Mouse (Mus musculus) kidney, embryonic 15.5 days (tissue): ENCODE results near the gene Lexm. TPM values are rescaled to one million over a fixed set of nuclear protein-coding genes. Genes with fewer than 3 reads are reported as not detected.

ENCODE experiments used
- ATAC-seq: fragments of 200-750 bp; cut with Nextera tagmentation; replicated peaks from 2 replicates; pipeline ENCODE4 v1.8.0; 2017; ENCODE audit warnings: moderate TSS enrichment; ENCODE audit not compliant: low FRiP score
- H3K27ac ChIP-seq: fragments of 300-500 bp; sonication (generic); 2 replicates; pipeline ENCODE4 v1.5.1; 2015; ENCODE audit warnings: mild to moderate bottlenecking, inconsistent platforms
- H3K27me3 ChIP-seq: fragments of 300-500 bp; sonication (generic); 2 replicates; pipeline ENCODE4 v1.6.1; 2015; ENCODE audit warnings: inconsistent platforms
- H3K36me3 ChIP-seq: fragments of 300-500 bp; sonication (generic); 2 replicates; pipeline ENCODE4 v1.6.1; 2015; ENCODE audit warnings: inconsistent platforms
- H3K4me1 ChIP-seq: fragments of 300-500 bp; sonication (generic); 2 replicates; pipeline ENCODE4 v1.6.1; 2015; ENCODE audit warnings: inconsistent platforms
- H3K4me2 ChIP-seq: fragments of 300-500 bp; sonication (generic); 2 replicates; pipeline ENCODE4 v1.6.1; 2015; ENCODE audit warnings: moderate library complexity, mild to moderate bottlenecking, inconsistent platforms
- H3K4me3 ChIP-seq: fragments of 300-500 bp; sonication (generic); replicated peaks from 2 replicates; pipeline ENCODE4 v1.5.1; 2015; ENCODE audit warnings: mild to moderate bottlenecking, inconsistent platforms
- H3K9ac ChIP-seq: fragments of 300-500 bp; sonication (generic); 2 replicates; pipeline ENCODE4 v1.6.1; 2015; ENCODE audit warnings: mild to moderate bottlenecking, inconsistent platforms
- H3K9me3 ChIP-seq: fragments of 300-500 bp; sonication (generic); replicated peaks from 2 replicates; pipeline ENCODE4 v1.6.1; 2016; ENCODE audit warnings: inconsistent platforms
- WGBS: fragments of 180-500 bp; shearing (Covaris S2); methylation state at CpG from one replicate; pipeline ENCODE4 v1.1.7; 2015; ENCODE audit warnings: mixed read lengths; 5-methylcytosine and 5-hydroxymethylcytosine counted together
- polyA plus RNA-seq: library from polyadenylated mRNA; unstranded; fragments of >200 nt; fragmentation: Nextera tagmentation; extraction: Ambion mirVana; gene quantifications from 2 replicates; pipeline ENCODE4 v1.2.1, GENCODE M21; 2015

Lexm gene
- polyA plus RNA-seq, 1 experiment from 2014 or later, result not detected

DNA sequence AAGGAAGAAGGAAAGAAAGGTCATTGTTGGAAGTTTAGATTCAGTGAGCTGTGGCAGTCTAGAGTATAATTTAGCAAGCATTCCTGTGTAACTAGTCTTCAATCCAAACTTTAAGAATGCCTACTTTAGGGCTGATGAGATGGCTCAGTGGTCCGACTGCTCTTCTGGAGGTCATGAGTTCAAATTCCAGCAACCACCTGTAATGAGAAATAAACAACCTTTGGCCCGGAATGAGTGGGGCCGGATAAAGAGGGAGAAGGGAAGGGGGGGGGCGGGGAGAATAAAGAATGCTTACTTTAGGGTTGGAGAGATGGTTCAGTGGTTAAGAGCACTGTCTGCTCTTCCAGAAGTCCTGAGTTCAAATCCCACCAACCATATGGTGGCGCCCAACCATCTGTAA is 59.8 kb downstream of the Lexm start:
- Histone ChIP-seq H3K27ac (no peak overlapping the region), H3K4me3 (no peak overlapping the region), H3K9ac (no peak overlapping the region), H3K4me2 (no peak overlapping the region), H3K9me3 (no peaks in the 10 kb centered on the region), H3K4me1 (peaks cover 25% of the 10 kb centered on the region), H3K36me3 (no peaks in the 10 kb centered on the region), H3K27me3 (no peaks in the 10 kb centered on the region)
- ATAC-seq, result no peak
- 72% methylated on average over 5 of the region's 5 CpGs for WGBS

DNA sequence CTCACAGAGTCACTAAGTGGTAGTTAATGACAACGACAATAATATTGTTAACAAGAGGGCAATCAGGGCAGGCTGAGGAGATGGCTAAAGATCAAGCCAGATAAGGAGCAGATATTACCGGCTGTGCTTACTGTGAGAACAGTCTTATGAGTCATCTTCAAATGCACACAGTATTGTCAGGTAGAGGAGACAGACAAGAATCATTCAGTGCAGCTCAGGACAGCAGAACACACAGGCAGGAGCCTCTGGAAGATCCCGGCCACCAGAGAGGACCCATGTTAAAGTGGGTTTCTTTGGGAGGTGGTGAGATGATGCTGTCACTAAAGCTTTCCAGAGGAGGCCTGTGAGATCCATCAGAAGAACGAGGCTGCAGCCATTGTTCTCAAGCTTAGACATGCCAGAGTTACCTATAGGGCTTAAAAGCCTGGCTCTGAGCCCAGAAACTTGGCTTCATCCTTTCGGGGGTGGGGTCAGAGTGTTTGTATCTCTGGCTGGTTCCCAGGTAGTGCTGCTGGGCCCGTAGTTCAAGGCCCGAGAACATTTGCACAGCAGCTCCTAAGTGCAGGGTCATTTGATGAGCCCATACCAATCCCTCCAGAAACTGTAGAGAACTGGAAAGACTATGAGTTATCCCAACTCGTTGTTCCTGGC is 66.4 kb downstream of the Lexm start:
- no peak overlapping the region for H3K9ac ChIP-seq
- no peaks in the 10 kb centered on the region for H3K36me3 ChIP-seq
- no peak for ATAC-seq
- no peak overlapping the region for H3K27ac ChIP-seq
- 65% methylated on average over 8 of the region's 8 CpGs for WGBS
- no peak overlapping the region for H3K4me2 ChIP-seq
- H3K4me1 ChIP-seq, result peaks cover 2% of the 10 kb centered on the region
- no peak overlapping the region for H3K4me3 ChIP-seq
- no peaks in the 10 kb centered on the region for H3K9me3 ChIP-seq
- no peaks in the 10 kb centered on the region for H3K27me3 ChIP-seq

- Histone ChIP-seq H3K9me3 (no peaks in the 10 kb centered on the region), H3K4me3 (no peak overlapping the region), H3K4me1 (peaks cover 6% of the 10 kb centered on the region), H3K36me3 (no peaks in the 10 kb centered on the region), H3K9ac (no peak overlapping the region), H3K4me2 (no peak overlapping the region), H3K27me3 (no peaks in the 10 kb centered on the region), H3K27ac (no peak overlapping the region)
- WGBS, result 70% methylated on average over 3 of the region's 3 CpGs
- ATAC-seq, result no peak
These were observed 68.9 kb downstream of the Lexm start for GRCm38 (mm10) chr4:106548113-106548512.

GRCm38 (mm10) chr4:106546896-106547295 is 70.1 kb downstream of the Lexm start:
- Histone ChIP-seq H3K4me1 (peaks cover 6% of the 10 kb centered on the region), H3K27ac (no peak overlapping the region), H3K36me3 (no peaks in the 10 kb centered on the region), H3K4me3 (no peak overlapping the region), H3K9ac (no peak overlapping the region), H3K4me2 (no peak overlapping the region), H3K9me3 (no peaks in the 10 kb centered on the region), H3K27me3 (no peaks in the 10 kb centered on the region)
- WGBS, result 63% methylated on average over 1 of the region's 1 CpGs
- no peak for ATAC-seq

DNA sequence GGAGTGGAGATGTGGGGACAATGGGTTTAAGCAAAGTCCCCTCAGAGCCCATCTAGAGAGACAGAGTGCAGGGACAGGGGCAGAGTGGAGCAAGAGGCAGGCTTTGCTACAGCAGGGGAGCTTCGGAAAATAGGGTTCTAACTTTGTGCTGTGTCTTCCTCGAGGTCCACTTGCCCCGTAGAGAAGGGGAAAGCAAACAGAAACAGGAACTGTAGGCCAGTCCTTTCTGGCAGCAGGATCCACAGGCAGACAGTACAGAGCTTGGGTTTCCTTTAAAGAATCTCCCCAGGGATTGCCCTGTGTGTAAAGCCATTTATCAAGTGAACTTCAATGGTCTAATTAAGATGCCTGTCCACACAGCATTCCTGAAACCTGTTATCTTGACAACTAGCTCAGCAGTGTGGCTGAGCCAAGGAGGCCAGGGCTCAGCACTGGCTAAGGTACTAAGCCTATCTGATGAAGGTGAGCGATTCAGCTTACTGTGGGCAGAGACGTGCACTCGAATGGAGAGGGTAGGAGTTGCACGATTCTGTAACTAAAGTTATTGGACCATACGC is 71.1 kb downstream of the Lexm start:
- ATAC-seq, result no peak

DNA sequence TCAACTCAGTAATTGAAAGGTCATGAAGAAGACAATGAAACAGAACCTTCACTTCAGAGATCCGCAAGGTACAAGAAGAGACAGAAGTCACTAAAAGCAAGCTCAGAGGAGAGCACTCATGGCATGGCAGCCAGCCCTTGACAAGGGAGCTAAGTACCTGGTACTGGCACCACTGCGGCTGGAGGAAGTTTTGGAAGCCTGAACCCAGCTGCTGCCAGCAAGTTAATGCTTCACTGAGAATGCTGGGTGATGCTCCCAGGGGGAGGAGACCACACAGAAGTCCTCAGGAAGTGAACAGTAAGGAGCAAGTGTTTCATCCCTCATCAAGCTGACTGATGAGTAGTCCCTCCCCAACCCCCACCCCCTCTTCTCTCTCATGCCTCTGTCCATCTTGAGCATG is 74.8 kb downstream of the Lexm start:
- H3K36me3 ChIP-seq, result no peaks in the 10 kb centered on the region
- no peak overlapping the region for H3K9ac ChIP-seq
- H3K27ac ChIP-seq, result no peak overlapping the region
- H3K4me3 ChIP-seq, result no peak overlapping the region
- no peaks in the 10 kb centered on the region for H3K9me3 ChIP-seq
- ATAC-seq, result no peak
- 70% methylated on average over 2 of the region's 2 CpGs for WGBS
- no peak overlapping the region for H3K4me2 ChIP-seq
- H3K27me3 ChIP-seq, result no peaks in the 10 kb centered on the region
- H3K4me1 ChIP-seq, result peaks cover 10% of the 10 kb centered on the region

More for the DNA sequence above, 71.1 kb downstream of the Lexm start:
- H3K4me1 ChIP-seq, result peaks cover 10% of the 10 kb centered on the region
- H3K27me3 ChIP-seq, result no peaks in the 10 kb centered on the region
- no peaks in the 10 kb centered on the region for H3K36me3 ChIP-seq
- H3K9ac ChIP-seq, result no peak overlapping the region
- no peak overlapping the region for H3K27ac ChIP-seq
- H3K4me2 ChIP-seq, result no peak overlapping the region
- 46% methylated on average over 8 of the region's 8 CpGs for WGBS
- no peak overlapping the region for H3K4me3 ChIP-seq
- H3K9me3 ChIP-seq, result no peaks in the 10 kb centered on the region

GRCm38 (mm10) chr4:106541491-106541890 is 75.5 kb downstream of the Lexm start:
- no peak overlapping the region for H3K4me3 ChIP-seq
- 31% methylated on average over 3 of the region's 3 CpGs for WGBS
- H3K9me3 ChIP-seq, result no peaks in the 10 kb centered on the region
- no peaks in the 10 kb centered on the region for H3K36me3 ChIP-seq
- peaks cover 10% of the 10 kb centered on the region for H3K4me1 ChIP-seq
- ATAC-seq, result no peak
- H3K27ac ChIP-seq, result no peak overlapping the region
- no peak overlapping the region for H3K4me2 ChIP-seq
- H3K9ac ChIP-seq, result no peak overlapping the region
- no peaks in the 10 kb centered on the region for H3K27me3 ChIP-seq

Other genes starting within 250 kb of the Lexm start
- gene Pcsk9, start 152.9 kb downstream of the Lexm start, polyA plus RNA-seq, result 16.3 and 18.8 TPM in 2 replicates
- 7.9 and 8.9 TPM in 2 replicates for gene Bsnd, start 125.0 kb downstream of the Lexm start, polyA plus RNA-seq
- 4.6 and 4.8 TPM in 2 replicates for gene Dhcr24, start 56.2 kb downstream of the Lexm start, polyA plus RNA-seq
- gene Ttc22, start 5.2 kb upstream of the Lexm start, polyA plus RNA-seq, result 5.8 and 6.0 TPM in 2 replicates
- gene Pars2, start 33.8 kb upstream of the Lexm start, polyA plus RNA-seq, result 13.4 and 14.8 TPM in 2 replicates
- gene Ttc4, start 61.7 kb upstream of the Lexm start, polyA plus RNA-seq, result 98.1 and 104 TPM in 2 replicates
- 0.52 and 0.57 TPM in 2 replicates for gene Mroh7, start 113.7 kb upstream of the Lexm start, polyA plus RNA-seq
- gene Fam151a, start 116.6 kb upstream of the Lexm start, polyA plus RNA-seq, result 5.3 and 5.7 TPM in 2 replicates
- 2.7 and 3.7 TPM in 2 replicates for gene Acot11, start 187.8 kb upstream of the Lexm start, polyA plus RNA-seq